Mouse (Mus musculus): ENCODE measurements at regions not wholly inside any gene's neighbourhood (a gene's known extent, or its start where the extent isn't known, plus 50 kb on each side); places are given as distances from the start of the nearest gene placed in this dataset.

DNA sequence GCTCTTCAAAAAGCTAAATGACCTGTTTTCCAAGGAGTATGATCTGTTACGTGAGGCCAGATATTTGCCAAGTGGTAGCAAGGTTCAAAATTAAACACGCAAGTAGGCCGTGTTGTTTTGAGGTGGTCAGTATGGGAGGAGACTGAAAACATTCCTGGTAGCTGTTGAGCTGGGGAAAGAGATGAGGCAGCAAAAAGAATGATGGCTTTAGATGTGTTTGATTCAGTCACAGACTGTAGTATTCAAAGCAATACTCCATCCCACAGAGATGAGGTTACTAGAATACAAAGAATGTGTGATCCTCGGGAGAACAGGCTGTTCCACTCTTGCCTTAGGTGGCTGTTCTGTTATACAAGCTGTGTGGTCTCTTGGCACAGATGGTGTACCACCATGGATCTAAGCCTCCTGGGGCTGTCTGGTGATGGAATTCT is 742.7 kb upstream of the Zeb2 start:
- no peak overlapping the region for H3K27ac ChIP-seq
- no peaks in the 10 kb centered on the region for H3K79me2 ChIP-seq (ENCODE audit: inconsistent target)
- no peaks in the 10 kb centered on the region for H3K36me3 ChIP-seq (ENCODE audit: inconsistent target)
- H3K4me3 ChIP-seq (ENCODE audit: inconsistent target) = no peak overlapping the region
- WGBS (ENCODE audit: missing documents) = 44% methylated on average over 4 of the region's 4 CpGs

DNA sequence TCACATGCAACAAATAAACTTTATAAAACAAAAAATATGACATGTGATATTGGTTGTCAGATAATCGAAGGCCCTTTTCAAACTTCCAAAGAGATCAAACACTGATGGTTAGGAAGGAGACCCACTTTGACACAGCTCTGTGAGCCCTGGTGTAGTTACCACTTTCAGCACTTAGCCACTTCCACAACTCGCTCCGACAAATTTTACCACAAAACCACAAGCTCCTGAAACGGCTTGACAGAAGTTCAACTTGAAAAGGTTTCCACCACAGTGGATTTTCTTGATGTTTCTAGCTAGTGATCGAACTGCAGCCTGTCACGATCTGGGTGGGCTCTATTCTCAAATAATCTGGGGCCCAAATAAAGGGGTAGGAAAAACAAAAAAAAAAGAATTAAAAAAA is 742.2 kb upstream of the Zeb2 start:
- Histone ChIP-seq H3K36me3 (ENCODE audit: inconsistent target) (no peaks in the 10 kb centered on the region), H3K4me3 (ENCODE audit: inconsistent target) (no peak overlapping the region), H3K27ac (no peak overlapping the region), H3K79me2 (ENCODE audit: inconsistent target) (no peaks in the 10 kb centered on the region)
- 11% methylated on average over 6 of the region's 6 CpGs for WGBS (ENCODE audit: missing documents)

DNA sequence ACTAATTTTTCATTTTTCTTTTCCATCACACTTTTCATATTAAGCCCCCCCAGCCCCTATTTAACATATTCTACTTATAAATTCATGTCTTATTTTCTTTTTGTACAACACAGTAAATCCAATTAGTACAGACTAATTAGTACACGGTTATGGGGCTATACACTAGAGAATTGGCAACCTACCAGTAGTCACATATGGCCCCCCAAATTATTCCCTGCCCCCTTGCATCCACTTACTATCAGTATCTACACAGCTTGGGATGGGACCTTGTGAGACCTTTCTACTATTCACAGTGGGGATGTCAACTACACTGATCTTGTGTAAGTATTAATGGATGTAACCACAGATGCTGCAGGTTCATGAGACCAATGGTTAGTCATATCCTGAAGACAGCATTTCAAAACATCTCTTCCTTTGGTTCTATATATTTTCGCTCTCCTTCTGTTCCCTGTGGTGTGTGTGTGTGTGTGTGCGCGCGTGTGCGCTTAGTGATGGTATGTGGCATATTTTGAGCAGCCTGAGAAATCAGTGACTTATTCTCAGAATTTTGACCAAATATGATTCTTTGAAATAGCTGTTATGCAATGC is 732.9 kb upstream of the Zeb2 start:
- Histone ChIP-seq H3K27ac (no peak overlapping the region), H3K4me3 (ENCODE audit: inconsistent target) (no peak overlapping the region), H3K36me3 (ENCODE audit: inconsistent target) (no peaks in the 10 kb centered on the region), H3K79me2 (ENCODE audit: inconsistent target) (no peaks in the 10 kb centered on the region)
- 73% methylated on average over 6 of the region's 6 CpGs for WGBS (ENCODE audit: missing documents)

DNA sequence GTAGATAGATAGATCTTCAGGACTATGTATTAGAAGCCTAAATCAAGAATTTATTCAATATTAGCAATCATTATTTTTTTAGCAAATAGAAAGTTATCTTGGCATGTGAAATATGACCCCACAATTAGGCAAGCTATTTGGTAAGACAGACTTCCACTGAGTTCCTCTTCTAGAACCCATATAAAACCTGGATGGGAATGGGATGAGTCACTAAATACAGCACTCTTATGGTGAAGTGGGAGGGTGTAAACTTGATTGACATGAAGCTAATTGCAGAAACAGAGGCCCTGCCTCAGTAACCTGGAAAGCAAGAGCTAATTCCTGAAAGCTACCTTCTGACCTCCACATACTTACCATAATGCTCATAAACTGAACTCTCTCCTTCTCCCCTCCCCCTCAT is 723.2 kb upstream of the Zeb2 start:
- Histone ChIP-seq H3K4me3 (ENCODE audit: inconsistent target) (no peak overlapping the region), H3K27ac (no peak overlapping the region), H3K36me3 (ENCODE audit: inconsistent target) (no peaks in the 10 kb centered on the region), H3K79me2 (ENCODE audit: inconsistent target) (no peaks in the 10 kb centered on the region)

DNA sequence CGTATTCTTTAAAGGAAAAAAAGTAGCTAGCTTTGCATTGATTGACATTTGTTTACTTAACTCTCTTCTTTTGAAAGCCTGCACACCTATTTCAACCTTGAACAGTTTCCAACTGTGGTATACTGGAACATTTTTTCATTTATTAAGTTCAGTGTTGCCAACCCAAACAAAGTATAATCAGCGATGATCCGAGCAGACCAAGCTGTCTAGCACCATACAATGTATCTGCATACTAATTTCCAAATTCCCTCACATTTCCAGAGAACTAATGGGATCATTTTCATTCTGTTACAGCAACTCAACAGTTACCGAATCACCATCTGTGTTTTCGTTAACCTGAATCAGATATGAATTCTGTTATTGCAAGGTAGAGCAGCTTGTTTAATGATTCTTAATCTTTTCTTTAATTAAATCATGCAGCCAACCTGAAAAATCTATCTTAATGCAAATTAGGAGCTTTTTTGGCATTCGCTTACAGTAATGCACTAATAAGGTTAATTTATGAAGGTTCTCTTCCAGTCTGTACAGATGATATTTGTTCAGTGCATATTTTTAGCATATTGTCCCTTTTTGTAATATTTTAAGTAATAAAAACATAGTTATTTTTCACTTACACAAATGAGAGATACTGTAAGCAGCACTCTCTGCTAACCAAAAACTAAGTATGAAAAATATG is 719.5 kb upstream of the Zeb2 start:
- Histone ChIP-seq H3K4me3 (ENCODE audit: inconsistent target) (no peak overlapping the region), H3K27ac (no peak overlapping the region), H3K79me2 (ENCODE audit: inconsistent target) (no peaks in the 10 kb centered on the region), H3K36me3 (ENCODE audit: inconsistent target) (no peaks in the 10 kb centered on the region)
- WGBS (ENCODE audit: missing documents) = 98% methylated on average over 6 of the region's 6 CpGs

DNA sequence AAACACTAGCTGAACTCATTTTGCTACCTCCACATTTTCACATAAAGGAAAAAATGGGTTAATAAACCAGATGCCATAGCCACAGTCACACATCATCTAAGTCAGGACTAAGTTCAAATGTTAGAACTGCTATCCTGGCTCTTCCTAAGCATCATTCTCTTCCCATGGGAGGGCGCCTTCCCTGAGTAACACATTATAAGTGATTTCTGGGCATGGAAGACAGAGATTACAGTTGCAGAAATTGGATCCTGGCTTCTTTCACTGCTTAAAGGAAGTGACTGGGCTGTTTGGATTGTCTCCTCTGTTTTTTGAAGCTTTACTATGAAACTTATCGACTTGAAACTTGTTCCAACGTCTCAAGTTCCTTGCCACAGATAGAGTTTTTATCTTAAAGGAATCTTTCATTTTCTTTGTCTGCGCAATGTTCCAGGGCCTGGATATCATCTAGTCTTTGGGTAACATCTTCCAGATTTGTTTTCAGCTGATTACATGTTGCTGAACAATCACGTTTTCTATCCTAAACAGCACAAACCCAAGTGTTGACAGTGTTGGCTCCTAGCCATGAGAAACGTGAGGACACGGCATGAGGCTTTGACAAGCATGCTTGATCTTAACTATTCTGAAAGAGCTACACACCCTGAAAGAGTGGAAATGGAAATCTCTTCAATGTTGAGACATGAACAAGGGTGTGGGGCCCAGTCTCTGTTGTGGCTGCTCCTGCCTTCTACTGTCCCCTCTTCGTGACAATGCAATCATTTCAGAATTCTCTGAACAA is 700.9 kb upstream of the Zeb2 start:
- H3K27ac ChIP-seq = no peak overlapping the region
- H3K4me3 ChIP-seq (ENCODE audit: inconsistent target) = no peak overlapping the region
- WGBS (ENCODE audit: missing documents) = 92% methylated on average over 8 of the region's 8 CpGs
- no peaks in the 10 kb centered on the region for H3K79me2 ChIP-seq (ENCODE audit: inconsistent target)
- no peaks in the 10 kb centered on the region for H3K36me3 ChIP-seq (ENCODE audit: inconsistent target)

DNA sequence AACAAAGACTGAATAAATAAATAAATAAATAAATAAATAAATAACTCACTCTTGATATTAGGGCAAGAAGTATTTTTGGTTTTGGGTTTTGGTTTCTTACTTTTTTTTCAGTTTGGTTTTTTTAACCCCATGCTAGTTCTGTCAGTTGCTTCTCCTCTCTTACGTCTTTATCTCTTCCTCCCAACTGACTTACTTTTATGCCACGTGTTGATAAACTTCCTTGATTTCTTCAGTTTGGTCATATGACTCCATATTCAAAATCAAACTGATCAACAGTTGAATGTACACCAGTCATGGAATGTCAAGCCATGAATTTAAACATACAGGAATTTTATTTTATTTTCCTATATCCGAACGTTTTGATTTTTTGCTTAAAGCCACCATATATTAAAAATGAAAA is 697.5 kb upstream of the Zeb2 start:
- WGBS (ENCODE audit: missing documents) = 84% methylated on average over 4 of the region's 4 CpGs
- no peaks in the 10 kb centered on the region for H3K79me2 ChIP-seq (ENCODE audit: inconsistent target)
- no peak overlapping the region for H3K4me3 ChIP-seq (ENCODE audit: inconsistent target)
- no peaks in the 10 kb centered on the region for H3K36me3 ChIP-seq (ENCODE audit: inconsistent target)
- H3K27ac ChIP-seq = no peak overlapping the region

DNA sequence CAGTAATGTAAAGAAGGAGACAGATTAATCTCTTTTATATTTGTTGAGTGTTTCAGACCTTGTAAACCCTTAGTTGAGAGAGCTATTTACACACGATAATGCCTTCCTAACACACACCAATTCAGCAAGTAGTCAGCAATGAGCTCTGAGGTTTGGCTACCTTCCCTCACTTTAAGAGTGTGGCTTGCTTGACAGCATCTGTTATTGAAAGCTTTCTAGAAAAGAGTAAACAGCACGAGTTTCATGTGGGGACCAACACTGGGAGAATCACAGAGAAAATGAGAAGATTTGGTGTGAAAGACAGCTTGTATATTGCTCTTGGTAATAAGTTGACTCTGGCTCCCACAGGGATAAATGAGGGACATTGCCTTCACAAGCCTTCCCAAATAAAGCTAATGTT is 688.1 kb upstream of the Zeb2 start:
- H3K79me2 ChIP-seq (ENCODE audit: inconsistent target) = no peaks in the 10 kb centered on the region
- WGBS (ENCODE audit: missing documents) = 64% methylated on average over 2 of the region's 2 CpGs
- no peaks in the 10 kb centered on the region for H3K36me3 ChIP-seq (ENCODE audit: inconsistent target)
- H3K4me3 ChIP-seq (ENCODE audit: inconsistent target) = no peak overlapping the region
- H3K27ac ChIP-seq = no peak overlapping the region

DNA sequence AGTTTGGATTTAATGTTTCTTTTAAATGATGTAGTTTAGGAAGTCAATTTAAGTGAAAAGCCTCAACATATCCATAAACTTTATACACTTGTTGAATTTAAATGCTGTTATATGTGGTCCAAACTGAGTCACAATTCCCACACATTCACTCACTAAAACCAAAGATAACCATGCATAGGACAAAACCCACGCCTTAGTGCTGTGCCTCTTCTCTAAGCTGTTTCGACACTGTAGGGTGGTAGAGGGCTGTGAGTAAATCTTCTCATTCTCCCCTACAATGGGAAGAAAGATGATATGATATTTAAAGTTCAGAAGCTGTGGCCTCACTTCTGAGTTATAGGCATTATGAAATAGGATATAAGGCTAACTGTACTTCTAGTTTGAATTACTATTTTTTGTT is 682.9 kb upstream of the Zeb2 start:
- Histone ChIP-seq H3K79me2 (ENCODE audit: inconsistent target) (no peaks in the 10 kb centered on the region), H3K4me3 (ENCODE audit: inconsistent target) (no peak overlapping the region), H3K27ac (no peak overlapping the region), H3K36me3 (ENCODE audit: inconsistent target) (no peaks in the 10 kb centered on the region)
- 92% methylated on average over 2 of the region's 2 CpGs for WGBS (ENCODE audit: missing documents)

DNA sequence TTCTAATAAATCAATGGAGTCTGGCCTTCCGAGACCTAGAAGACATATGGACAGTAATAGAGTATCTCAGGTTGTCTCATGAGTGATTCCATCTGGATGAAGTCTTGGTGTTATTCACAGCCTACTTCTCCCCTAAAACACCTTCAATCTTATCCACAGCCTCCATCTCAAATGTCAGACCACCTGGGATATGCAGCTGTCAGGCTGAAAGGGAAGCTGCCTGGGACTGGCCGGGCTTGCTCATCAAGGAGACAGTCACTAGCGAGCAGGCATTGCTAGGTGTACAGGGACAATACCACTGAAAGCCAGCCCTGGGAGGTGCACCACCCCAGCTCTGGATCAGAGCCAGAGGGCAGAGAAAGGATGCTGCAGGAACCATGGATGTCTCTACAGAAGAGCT is 676.4 kb upstream of the Zeb2 start:
- no peaks in the 10 kb centered on the region for H3K36me3 ChIP-seq (ENCODE audit: inconsistent target)
- no peak overlapping the region for H3K27ac ChIP-seq
- WGBS (ENCODE audit: missing documents) = 86% methylated on average over 3 of the region's 3 CpGs
- H3K79me2 ChIP-seq (ENCODE audit: inconsistent target) = no peaks in the 10 kb centered on the region
- H3K4me3 ChIP-seq (ENCODE audit: inconsistent target) = no peak overlapping the region

DNA sequence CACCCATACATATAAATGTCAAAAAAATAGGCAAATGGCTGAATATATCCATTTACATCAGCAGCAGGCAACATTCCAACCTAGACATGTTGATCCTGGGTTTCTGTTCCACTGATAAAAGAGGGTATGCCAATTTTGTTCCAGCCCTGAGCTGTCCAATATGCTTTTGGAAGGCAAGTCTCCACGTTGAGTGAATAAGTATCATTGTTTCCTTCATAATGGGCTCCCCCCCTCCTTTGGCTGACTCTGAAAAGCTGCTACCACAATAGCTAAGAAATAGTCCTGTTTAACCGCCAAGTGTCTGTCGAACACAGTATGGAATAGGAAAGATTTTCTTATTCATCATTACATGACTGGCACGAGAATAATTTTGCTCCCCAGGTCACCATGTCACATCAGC is 672.5 kb upstream of the Zeb2 start:
- WGBS (ENCODE audit: missing documents) = 82% methylated on average over 4 of the region's 4 CpGs
- Histone ChIP-seq H3K4me3 (ENCODE audit: inconsistent target) (no peak overlapping the region), H3K36me3 (ENCODE audit: inconsistent target) (no peaks in the 10 kb centered on the region), H3K79me2 (ENCODE audit: inconsistent target) (no peaks in the 10 kb centered on the region), H3K27ac (no peak overlapping the region)

DNA sequence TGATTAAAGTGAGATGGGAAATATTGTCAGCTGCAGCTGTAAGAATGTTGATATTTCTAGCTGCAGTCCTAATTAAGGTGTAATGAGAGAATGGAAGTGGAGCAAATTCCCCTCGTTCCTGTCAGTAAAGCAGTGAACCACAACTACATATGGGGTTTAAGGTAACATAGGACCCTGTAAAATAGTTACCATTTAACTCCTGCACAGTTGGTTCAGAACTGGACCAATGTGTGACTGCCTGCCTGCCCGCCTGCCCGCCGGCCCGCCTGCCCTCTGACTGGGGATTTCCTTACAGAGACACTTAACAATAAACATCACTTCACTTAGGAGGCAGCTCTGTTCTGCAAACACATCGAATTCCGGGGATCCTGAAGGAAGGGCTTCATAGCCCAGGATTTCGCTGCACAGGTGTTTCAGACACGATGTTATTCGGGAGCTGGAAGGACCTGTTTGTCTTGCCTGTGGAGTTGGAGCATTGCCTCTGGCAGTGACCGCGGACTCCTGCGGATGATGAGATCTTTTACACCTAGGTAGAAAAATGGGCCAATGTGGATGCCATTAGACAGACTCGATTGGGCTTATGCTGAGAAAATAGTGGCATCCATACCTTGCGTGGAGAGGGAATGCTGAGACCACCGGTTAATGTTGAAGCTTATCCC is 670.7 kb upstream of the Zeb2 start:
- no peaks in the 10 kb centered on the region for H3K79me2 ChIP-seq (ENCODE audit: inconsistent target)
- H3K4me3 ChIP-seq (ENCODE audit: inconsistent target) = no peak overlapping the region
- H3K36me3 ChIP-seq (ENCODE audit: inconsistent target) = no peaks in the 10 kb centered on the region
- H3K27ac ChIP-seq = no peak overlapping the region
- 85% methylated on average over 16 of the region's 16 CpGs for WGBS (ENCODE audit: missing documents)

DNA sequence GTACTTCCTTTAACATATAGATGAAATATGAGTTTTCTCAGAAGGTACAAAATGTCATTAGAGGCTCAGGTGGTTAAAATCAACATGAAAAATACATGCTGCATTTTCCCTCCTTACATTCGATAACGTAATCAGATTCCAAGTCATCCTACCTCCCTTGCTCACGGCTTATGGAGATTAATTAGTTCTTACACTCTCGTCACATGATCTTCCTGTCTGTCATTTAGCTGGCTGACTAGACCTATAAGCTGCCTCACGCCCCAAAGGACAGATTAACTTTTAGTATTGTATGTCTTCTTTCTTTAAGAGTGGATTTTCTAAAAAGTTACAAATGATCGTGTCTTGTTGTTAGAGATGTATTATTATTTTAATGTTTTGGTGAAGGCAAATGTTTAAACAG is 669.6 kb upstream of the Zeb2 start:
- Histone ChIP-seq H3K79me2 (ENCODE audit: inconsistent target) (no peaks in the 10 kb centered on the region), H3K27ac (no peak overlapping the region), H3K36me3 (ENCODE audit: inconsistent target) (no peaks in the 10 kb centered on the region), H3K4me3 (ENCODE audit: inconsistent target) (no peak overlapping the region)
- WGBS (ENCODE audit: missing documents) = 93% methylated on average over 6 of the region's 6 CpGs

DNA sequence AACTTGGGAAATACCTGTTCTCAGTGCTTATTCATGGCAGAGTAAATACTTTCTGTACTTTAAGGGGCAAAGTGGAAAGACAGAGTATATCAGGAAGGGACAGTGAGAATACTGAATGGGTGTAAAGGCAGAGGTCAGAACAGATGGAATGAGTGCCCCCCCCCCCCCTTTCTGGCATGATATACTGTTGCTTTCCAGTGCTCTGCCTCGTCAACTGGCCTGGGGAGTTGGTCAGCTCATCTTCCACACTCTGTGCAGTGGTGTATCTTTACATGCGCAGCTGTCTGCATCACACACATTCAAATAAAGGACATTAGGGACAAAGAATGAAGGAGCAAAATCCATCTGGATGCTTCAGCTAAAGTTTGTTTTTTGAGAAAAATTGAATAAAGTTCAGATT is 668.5 kb upstream of the Zeb2 start:
- Histone ChIP-seq H3K36me3 (ENCODE audit: inconsistent target) (no peaks in the 10 kb centered on the region), H3K27ac (no peak overlapping the region), H3K4me3 (ENCODE audit: inconsistent target) (no peak overlapping the region), H3K79me2 (ENCODE audit: inconsistent target) (no peaks in the 10 kb centered on the region)
- 60% methylated on average over 1 of the region's 2 CpGs for WGBS (ENCODE audit: missing documents)

Measured in macrophage (primary cell).